Mouse (Mus musculus): Measurements from ENCODE around the gene Lrch1. TPM values are rescaled to one million over a fixed set of nuclear protein-coding genes. Genes with fewer than 3 reads are reported as not detected.

Gene Lrch1
- polyA plus RNA-seq, 1 experiment = 8.4 TPM

DNA sequence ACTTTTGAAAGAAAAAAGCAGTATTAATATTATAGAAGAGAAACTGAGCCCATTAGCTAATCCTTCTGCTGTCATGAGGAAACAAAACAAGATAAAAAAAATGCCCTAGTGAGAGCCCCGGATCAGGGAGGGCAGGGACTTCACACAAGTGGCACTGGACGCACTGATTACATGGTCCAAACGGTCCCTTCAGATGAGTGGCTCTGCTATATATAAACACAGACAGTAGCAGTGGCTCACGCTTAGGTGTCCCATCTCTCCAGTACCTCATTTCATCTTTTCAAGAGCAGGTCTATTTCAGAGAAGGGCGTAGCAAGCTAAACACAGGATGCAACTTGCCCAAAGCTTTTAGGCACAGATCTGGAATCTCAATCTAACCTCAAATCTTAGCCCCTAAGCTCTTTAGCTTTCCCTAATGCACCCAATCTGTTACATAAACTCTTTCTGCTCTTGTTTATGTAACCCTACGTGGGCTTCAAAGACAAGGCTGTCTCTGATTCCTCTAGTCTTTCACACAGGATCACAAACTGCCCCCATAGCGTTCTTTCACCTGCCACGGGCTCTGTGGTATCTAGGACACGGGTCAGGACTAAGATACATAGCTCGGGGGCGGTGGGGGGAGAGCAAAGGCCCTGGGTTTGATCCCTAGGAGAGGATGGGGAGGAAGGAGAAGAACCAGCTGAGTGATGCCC is 163.3 kb downstream of the Lrch1 start:
- TF ChIP-seq CTCF (conservative IDR thresholded peaks at IDR 0.05; ENCODE audit: insufficient read depth, insufficient read length, low read depth, low read length) (no peak), POLR2A (IDR thresholded peaks at IDR 0.05; ENCODE audit: low read depth, low read length) (no peak)
- Histone ChIP-seq H3K27ac (ENCODE audit: insufficient read depth, low read depth, low read length) (no peak overlapping the region), H3K4me3 (ENCODE audit: insufficient read depth, low read depth, low read length) (no peak overlapping the region), H3K36me3 (ENCODE audit: control insufficient read depth, insufficient read depth, low read length) (peaks cover 9% of the 10 kb centered on the region), H3K27me3 (replicated peaks; ENCODE audit: control insufficient read depth, insufficient read depth, low read length) (no peaks in the 10 kb centered on the region), H3K4me1 (ENCODE audit: control insufficient read depth, insufficient read depth, low read length) (no peaks in the 10 kb centered on the region)
- DNase-seq = no peak
- WGBS = 91% methylated on average over 11 of the region's 11 CpGs

DNA sequence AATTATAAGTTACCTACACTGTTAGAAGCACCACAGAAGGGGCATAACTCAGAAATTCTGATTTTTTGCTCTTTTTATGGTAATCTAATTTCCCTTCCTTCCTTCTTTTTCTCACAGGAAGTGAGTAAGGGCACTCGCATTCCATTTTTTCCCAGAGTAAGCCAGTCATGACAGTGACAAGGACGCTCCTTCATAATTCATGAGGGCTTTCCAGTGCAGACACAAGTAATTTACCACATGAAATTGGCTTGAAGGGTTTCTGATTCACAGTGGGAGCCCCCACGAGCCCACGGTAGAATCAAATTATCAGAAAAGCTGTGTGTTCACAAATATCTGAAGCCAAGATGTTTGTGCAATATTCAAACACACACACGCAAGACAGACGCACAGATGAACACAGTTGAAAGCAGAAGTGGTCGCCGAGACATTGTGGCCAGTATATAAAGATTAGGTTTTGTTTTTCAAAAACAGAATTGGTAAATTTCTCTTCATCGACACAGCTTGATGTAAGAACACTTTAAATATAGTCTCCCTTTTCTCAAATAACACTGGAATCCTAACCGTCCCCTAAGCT is 173.5 kb downstream of the Lrch1 start:
- WGBS = 75% methylated on average over 10 of the region's 10 CpGs
- H3K36me3 ChIP-seq (ENCODE audit: control insufficient read depth, insufficient read depth, low read length) = peaks cover 1% of the 10 kb centered on the region; the same call in 1 of the 2 replicates

DNA sequence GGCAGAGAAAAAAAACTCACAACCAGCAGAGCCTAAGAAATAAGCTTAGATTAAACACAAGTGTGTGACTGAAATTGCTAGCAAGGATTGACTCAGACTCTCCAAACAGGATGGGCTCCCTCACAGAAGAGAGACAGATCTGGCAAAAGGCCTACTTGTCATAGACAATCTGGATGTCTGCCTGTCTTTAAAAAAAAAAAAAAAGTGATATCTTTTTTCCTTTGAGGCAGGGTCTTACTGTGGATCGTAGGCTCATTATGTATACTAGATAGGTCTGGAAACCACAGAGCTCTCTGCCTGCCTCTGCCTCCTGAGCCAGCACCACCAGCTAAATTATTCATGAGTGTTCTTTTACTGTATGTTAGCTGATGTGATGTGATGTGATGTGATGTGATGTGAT is 179.8 kb downstream of the Lrch1 start:
- TF ChIP-seq CTCF (conservative IDR thresholded peaks at IDR 0.05; ENCODE audit: insufficient read depth, insufficient read length, low read depth, low read length) = no peak
- TF ChIP-seq POLR2A (IDR thresholded peaks at IDR 0.05; ENCODE audit: low read depth, low read length) = no peak
- Histone ChIP-seq H3K36me3 (ENCODE audit: control insufficient read depth, insufficient read depth, low read length) (0 out of 2 replicates have a peak, but pooled peaks cover 1% of the 10 kb centered on the region), H3K4me3 (ENCODE audit: insufficient read depth, low read depth, low read length) (no peak overlapping the region), H3K27me3 (replicated peaks; ENCODE audit: control insufficient read depth, insufficient read depth, low read length) (no peaks in the 10 kb centered on the region), H3K4me1 (ENCODE audit: control insufficient read depth, insufficient read depth, low read length) (no peaks in the 10 kb centered on the region), H3K27ac (ENCODE audit: insufficient read depth, low read depth, low read length) (no peak overlapping the region)
- DNase-seq = no peak
- WGBS = 90% methylated on average over 1 of the region's 1 CpGs

More for the DNA sequence above, 173.5 kb downstream of the Lrch1 start:
- no peaks in the 10 kb centered on the region for H3K4me1 ChIP-seq (ENCODE audit: control insufficient read depth, insufficient read depth, low read length)
- no peak overlapping the region for H3K4me3 ChIP-seq (ENCODE audit: insufficient read depth, low read depth, low read length)
- no peak for DNase-seq
- no peaks in the 10 kb centered on the region for H3K27me3 ChIP-seq (replicated peaks; ENCODE audit: control insufficient read depth, insufficient read depth, low read length)
- TF ChIP-seq POLR2A (IDR thresholded peaks at IDR 0.05; ENCODE audit: low read depth, low read length) (no peak), CTCF (conservative IDR thresholded peaks at IDR 0.05; ENCODE audit: insufficient read depth, insufficient read length, low read depth, low read length) (no peak)
- H3K27ac ChIP-seq (ENCODE audit: insufficient read depth, low read depth, low read length) = no peak overlapping the region

DNA sequence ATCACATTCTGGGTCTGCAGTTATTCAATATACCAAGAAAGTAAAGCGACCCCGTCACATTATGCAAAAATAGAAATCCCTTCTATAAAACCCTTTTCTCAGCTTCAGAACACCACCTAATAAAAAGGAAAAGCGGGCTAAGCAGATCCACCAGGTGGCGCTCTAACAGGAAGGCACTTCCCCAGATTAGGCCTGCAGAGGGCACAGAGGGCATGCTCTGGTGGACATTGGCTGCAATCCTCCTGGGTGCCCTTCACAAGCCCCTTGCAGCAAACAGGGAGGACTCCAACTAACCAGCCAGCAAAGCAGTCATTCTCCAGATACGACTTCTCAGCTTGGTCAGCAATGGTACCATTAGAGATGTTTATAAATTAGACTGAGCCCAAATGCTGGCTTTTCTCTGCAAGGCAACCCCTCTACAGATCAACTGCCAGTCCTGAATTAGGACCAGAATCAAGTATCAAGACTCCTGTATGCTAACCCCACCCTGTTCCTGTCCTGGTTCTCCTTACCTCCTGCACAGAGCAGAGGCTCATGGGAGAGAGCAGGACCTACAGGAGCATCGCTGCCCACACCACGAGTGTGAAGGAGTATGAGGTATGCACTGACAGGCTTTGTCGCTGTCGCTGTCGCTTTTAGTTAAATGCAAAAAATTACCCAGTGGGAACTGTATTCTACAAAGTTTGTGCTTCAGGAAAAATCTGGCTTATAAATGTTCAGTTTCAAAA is 183.3 kb downstream of the Lrch1 start:
- peak; percentile 74 for DNase-seq
- 60% methylated on average over 10 of the region's 10 CpGs for WGBS
- Histone ChIP-seq H3K27me3 (replicated peaks; ENCODE audit: control insufficient read depth, insufficient read depth, low read length) (no peaks in the 10 kb centered on the region), H3K36me3 (ENCODE audit: control insufficient read depth, insufficient read depth, low read length) (0 out of 2 replicates have a peak, but pooled peaks cover under 1% of the 10 kb centered on the region), H3K4me3 (ENCODE audit: insufficient read depth, low read depth, low read length) (no peak overlapping the region), H3K27ac (ENCODE audit: insufficient read depth, low read depth, low read length) (no peak overlapping the region), H3K4me1 (ENCODE audit: control insufficient read depth, insufficient read depth, low read length) (no peaks in the 10 kb centered on the region)
- no peak for TF ChIP-seq POLR2A (IDR thresholded peaks at IDR 0.05; ENCODE audit: low read depth, low read length)
- TF ChIP-seq CTCF (conservative IDR thresholded peaks at IDR 0.05; ENCODE audit: insufficient read depth, insufficient read length, low read depth, low read length) = peak; percentile 90

DNA sequence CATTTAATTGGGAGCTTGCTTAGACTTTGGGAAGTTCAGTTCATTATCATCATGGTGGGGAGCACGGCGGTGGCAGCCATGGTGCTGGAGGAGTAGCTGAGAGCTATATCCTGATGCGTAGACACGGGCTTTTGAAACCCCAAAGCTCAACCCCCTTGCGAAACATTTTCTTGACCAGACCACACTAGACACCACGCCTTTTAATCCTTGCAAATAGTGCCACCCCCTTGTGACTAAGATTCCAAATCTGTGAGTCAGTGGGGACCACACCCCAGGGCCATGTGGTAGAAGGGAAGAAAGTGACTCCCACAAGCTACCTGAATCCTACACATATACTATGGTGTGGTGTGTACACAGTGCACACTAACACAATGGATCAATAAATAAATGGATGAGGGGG is 210.8 kb downstream of the Lrch1 start:
- Histone ChIP-seq H3K27me3 (replicated peaks; ENCODE audit: control insufficient read depth, insufficient read depth, low read length) (no peaks in the 10 kb centered on the region), H3K4me3 (ENCODE audit: insufficient read depth, low read depth, low read length) (no peak overlapping the region), H3K4me1 (ENCODE audit: control insufficient read depth, insufficient read depth, low read length) (peaks cover 3% of the 10 kb centered on the region; the same call in 1 of the 2 replicates), H3K27ac (ENCODE audit: insufficient read depth, low read depth, low read length) (no peak overlapping the region), H3K36me3 (ENCODE audit: control insufficient read depth, insufficient read depth, low read length) (peaks cover 13% of the 10 kb centered on the region)
- 87% methylated on average over 6 of the region's 6 CpGs for WGBS
- no peak for DNase-seq
- TF ChIP-seq CTCF (conservative IDR thresholded peaks at IDR 0.05; ENCODE audit: insufficient read depth, insufficient read length, low read depth, low read length) = no peak
- no peak for TF ChIP-seq POLR2A (IDR thresholded peaks at IDR 0.05; ENCODE audit: low read depth, low read length)

DNA sequence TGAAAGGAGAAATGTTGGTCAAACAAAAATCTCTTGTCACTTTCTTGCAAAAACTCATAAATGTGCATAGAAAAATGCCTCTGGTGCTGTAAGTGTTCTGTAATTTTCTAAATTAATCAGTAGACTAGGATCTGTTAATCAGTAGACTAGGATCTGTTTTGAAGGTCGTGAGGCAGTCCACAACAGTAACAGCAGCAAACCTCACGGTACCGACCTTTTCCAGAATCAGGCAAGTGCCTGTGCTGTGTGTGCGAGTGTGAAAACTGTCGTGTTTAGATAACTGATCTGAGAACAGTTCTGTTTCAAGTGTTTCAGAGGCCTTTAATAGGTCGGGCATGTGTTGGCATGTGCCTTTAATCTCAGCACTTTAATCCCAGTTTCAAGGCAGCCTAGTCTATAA is 212.2 kb downstream of the Lrch1 start:
- 31% methylated on average over 6 of the region's 6 CpGs for WGBS

DNA sequence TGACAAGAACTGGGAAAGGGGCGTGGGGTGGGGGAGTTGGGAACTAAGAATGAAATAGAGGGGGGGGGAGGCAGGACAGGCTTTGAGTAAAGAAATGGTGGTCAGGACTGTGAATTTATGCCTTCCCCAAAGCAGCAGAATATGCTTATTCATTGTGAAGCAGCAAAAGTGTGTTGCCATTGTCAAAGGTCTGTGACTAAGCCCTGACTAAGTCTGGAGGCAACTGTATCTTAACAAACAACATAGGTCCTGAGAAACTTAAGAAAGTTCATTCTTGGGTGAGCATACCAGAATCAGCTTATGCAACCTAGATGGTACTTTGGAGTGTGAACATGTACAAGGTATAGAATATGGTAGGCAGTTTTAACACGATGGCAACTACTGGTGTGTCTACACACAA is 214.3 kb downstream of the Lrch1 start:
- H3K36me3 ChIP-seq (ENCODE audit: control insufficient read depth, insufficient read depth, low read length) = peaks cover 3% of the 10 kb centered on the region; the same call in 1 of the 2 replicates
- TF ChIP-seq CTCF (conservative IDR thresholded peaks at IDR 0.05; ENCODE audit: insufficient read depth, insufficient read length, low read depth, low read length) (no peak), POLR2A (IDR thresholded peaks at IDR 0.05; ENCODE audit: low read depth, low read length) (no peak)
- WGBS = 29% methylated on average over 2 of the region's 2 CpGs
- H3K4me3 ChIP-seq (ENCODE audit: insufficient read depth, low read depth, low read length) = peak overlapping the region; percentile 98
- H3K27me3 ChIP-seq (replicated peaks; ENCODE audit: control insufficient read depth, insufficient read depth, low read length) = no peaks in the 10 kb centered on the region
- peaks cover 3% of the 10 kb centered on the region; the same call in 1 of the 2 replicates for H3K4me1 ChIP-seq (ENCODE audit: control insufficient read depth, insufficient read depth, low read length)
- DNase-seq = peak; percentile 16
- peak overlapping the region; percentile 77; the same call in 1 of the 2 replicates for H3K27ac ChIP-seq (ENCODE audit: insufficient read depth, low read depth, low read length)

More for the DNA sequence above, 212.2 kb downstream of the Lrch1 start:
- Histone ChIP-seq H3K27ac (ENCODE audit: insufficient read depth, low read depth, low read length) (peak overlapping the region; percentile 97), H3K4me1 (ENCODE audit: control insufficient read depth, insufficient read depth, low read length) (peaks cover 3% of the 10 kb centered on the region; the same call in 1 of the 2 replicates), H3K27me3 (replicated peaks; ENCODE audit: control insufficient read depth, insufficient read depth, low read length) (no peaks in the 10 kb centered on the region), H3K36me3 (ENCODE audit: control insufficient read depth, insufficient read depth, low read length) (peaks cover 13% of the 10 kb centered on the region), H3K4me3 (ENCODE audit: insufficient read depth, low read depth, low read length) (peak overlapping the region; percentile 43)
- no peak for TF ChIP-seq CTCF (conservative IDR thresholded peaks at IDR 0.05; ENCODE audit: insufficient read depth, insufficient read length, low read depth, low read length)
- peak; percentile 75 for DNase-seq
